Mouse (Mus musculus): ENCODE data around the gene Cdk14.

GRCm38 (mm10) chr5:5414835-5415234 is 5.3 kb downstream of the Cdk14 start:
- TF ChIP-seq CTCF (conservative IDR thresholded peaks at IDR 0.05; ENCODE audit: low read length) (no peak), POU5F1 (IDR thresholded peaks at IDR 0.05; ENCODE audit: borderline replicate concordance, low read length) (no peak)

Measured in E14TG2a.4 (cell line).